Mouse (Mus musculus) bone marrow, adult 2 months (tissue): ENCODE results near the gene Pik3c2b. TPM values are rescaled to one million over a fixed set of nuclear protein-coding genes. Genes with fewer than 3 reads are reported as not detected.
A peak's percentile ranks its signal among the peaks of the same experiment; 100 is the strongest.

Experiments used
- H3K27ac ChIP-seq: fragments of 200-500 bp; 2 replicates; pipeline ENCODE4 v1.5.1; 2012; ENCODE audit warnings: low read depth, mild to moderate bottlenecking, control low read depth, inconsistent platforms, low read length; ENCODE audit not compliant: control insufficient read depth, poor library complexity, insufficient read depth
- H3K4me1 ChIP-seq: fragments of 200-500 bp; 2 replicates; pipeline ENCODE4 v1.6.1; 2011; ENCODE audit warnings: low read length; ENCODE audit not compliant: control insufficient read depth, insufficient read depth
- H3K4me3 ChIP-seq: fragments of 200-500 bp; replicated peaks from 2 replicates; pipeline ENCODE3; 2011; ENCODE audit warnings: mild to moderate bottlenecking, low read depth, low read length, control low read depth; ENCODE audit not compliant: control insufficient read depth
- CTCF ChIP-seq: fragments of 200-500 bp; IDR thresholded peaks from 2 replicates; pipeline ENCODE4 v1.5.1; 2011; ENCODE audit warnings: low read length, control low read depth; ENCODE audit not compliant: control insufficient read depth, insufficient read depth
- POLR2A ChIP-seq: fragments of 200-500 bp; IDR thresholded peaks from 2 replicates; pipeline ENCODE4 v1.6.1; 2011; ENCODE audit warnings: low read depth, mild to moderate bottlenecking, control low read depth, low read length, borderline replicate concordance; ENCODE audit not compliant: control insufficient read depth
- WGBS: fragments of 180-500 bp; shearing (Covaris S2); methylation state at CpG from one replicate; pipeline ENCODE4 v1.1.7; 2018; 5-methylcytosine and 5-hydroxymethylcytosine counted together
- polyA plus RNA-seq: library from polyadenylated mRNA; stranded (reverse); fragments of >200 nt; gene quantifications from 2 replicates; pipeline ENCODE4 v1.2.4, GENCODE M21; 2011; ENCODE audit warnings: low replicate concordance; ENCODE audit not compliant: missing spikeins, insufficient read depth, insufficient read length

The Pik3c2b gene
- polyA plus RNA-seq, 1 experiment: 17.9 TPM

DNA sequence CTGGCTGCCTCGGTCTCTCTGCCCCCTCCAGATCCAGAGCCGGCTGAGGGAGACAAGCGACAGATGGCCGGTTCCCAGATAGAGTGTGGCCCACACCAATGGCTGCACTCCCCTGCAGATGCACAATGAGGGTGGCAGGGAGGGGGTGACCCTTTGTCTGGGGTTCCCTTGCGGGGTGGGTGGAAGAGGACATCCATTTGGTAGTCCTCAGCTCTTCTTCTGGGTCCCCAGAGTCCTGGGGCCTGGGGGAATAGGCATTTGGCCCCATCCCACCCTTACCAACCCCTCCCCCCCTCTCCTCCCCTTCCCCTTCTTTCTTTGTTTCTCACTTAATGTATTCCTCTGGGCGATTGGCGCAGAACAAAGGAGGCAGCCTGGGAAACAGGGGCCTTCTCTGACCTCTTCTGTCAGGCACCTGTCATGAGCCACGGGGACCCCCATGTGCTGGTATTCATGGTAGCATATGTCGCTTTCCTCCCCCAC is 34.7 kb downstream of the Pik3c2b start:
- TF ChIP-seq CTCF: no peak
- TF ChIP-seq POLR2A: no peak
- peaks cover 6% of the 10 kb centered on the region for H3K4me1 ChIP-seq
- WGBS: 89% methylated on average over 9 of the region's 9 CpGs
- no peak overlapping the region for H3K4me3 ChIP-seq
- no peak overlapping the region for H3K27ac ChIP-seq

DNA sequence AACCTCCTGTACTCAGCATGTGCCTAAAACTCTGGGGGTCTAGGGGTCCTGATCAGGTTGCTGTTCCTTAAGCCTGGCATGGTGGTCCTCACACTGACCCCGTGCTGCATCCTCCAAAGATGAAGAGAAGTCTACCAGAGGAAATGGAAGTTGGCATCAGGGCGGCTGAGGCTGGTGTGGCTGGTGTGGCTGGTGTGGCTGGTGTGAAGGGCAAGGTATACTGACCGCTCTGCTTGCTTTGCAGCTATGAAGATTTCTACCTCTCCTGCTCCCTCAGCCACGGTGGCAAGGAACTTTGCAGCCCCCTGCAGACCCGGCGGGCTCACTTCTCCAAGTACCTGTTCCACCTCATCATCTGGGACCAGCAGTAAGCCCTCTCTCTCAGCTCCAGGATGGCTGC is 35.2 kb downstream of the Pik3c2b start:
- WGBS: 80% methylated on average over 6 of the region's 6 CpGs
- no peak for TF ChIP-seq POLR2A
- no peak for TF ChIP-seq CTCF
- H3K4me1 ChIP-seq: peaks cover 6% of the 10 kb centered on the region
- no peak overlapping the region for H3K27ac ChIP-seq
- no peak overlapping the region for H3K4me3 ChIP-seq

DNA sequence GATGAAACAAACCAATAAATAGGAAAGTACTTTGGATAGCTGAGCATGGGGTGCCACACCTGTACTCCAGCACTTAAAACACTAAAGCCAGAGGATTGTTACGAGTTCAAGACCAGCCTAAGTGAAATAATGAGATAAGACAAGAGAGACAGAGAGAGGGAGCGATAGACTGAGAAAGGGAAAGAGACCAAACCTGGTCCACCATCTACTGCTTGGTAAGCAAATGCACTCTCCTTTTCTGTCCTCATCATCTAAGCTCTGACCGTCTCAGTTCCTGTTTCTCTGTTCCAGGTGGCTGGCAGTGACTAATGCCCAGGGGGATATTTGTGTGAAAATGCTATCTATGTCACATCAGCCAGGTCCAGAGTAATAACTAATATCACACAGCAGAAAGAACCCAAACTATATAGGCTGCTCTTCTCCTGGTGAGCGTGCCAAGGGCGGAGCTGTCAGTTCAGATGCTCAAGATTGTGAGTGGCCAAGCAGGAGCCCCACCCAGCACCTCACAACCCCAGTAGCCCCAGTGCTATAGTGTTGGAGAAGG is 37.6 kb downstream of the Pik3c2b start:
- TF ChIP-seq POLR2A: no peak
- no peak; the same call in 1 of the 2 replicates for TF ChIP-seq CTCF

DNA sequence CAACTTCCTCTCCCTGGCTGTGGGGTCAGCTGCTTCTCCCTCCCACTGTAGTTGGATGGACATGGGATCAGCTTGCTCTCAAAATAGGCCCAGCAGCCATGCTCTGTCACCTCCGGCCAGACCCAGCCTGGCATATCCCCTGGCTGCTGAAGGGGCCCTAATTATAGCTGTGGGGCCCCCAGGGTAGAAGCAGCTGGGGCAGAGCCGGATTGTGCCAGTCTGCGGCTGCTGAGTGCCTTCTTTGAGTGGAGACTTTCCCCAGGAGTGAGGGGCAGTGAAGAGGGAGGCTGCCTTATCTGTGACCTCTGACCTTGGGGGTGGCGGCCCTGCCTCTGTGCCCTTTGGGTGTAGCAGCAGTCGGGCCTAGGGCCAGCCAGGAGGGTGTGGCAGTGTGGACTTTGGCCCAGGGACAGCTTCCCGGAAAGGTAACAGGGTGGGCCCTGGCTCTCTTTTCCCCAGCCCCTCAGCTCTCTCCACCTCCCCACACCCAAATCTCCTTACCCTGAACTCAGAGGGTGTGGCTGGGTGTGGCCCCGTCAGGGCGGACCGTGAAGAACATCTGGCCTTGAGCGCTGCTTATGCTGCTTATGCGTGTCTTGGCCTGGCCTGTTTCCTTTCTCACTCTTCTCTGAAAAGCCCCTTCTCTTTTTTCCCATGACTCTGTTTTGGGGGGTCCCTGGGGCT is 38.6 kb downstream of the Pik3c2b start:
- Histone ChIP-seq H3K4me3 (no peak overlapping the region), H3K4me1 (peaks cover 4% of the 10 kb centered on the region), H3K27ac (peak overlapping the region; percentile 94)
- 66% methylated on average over 11 of the region's 11 CpGs for WGBS
- peak; percentile 38; the same call in 1 of the 2 replicates for TF ChIP-seq POLR2A
- no peak for TF ChIP-seq CTCF

More for the DNA sequence above, 37.6 kb downstream of the Pik3c2b start:
- Histone ChIP-seq H3K27ac (peak overlapping the region; percentile 94), H3K4me3 (no peak overlapping the region), H3K4me1 (peaks cover 4% of the 10 kb centered on the region)
- 54% methylated on average over 5 of the region's 5 CpGs for WGBS

DNA sequence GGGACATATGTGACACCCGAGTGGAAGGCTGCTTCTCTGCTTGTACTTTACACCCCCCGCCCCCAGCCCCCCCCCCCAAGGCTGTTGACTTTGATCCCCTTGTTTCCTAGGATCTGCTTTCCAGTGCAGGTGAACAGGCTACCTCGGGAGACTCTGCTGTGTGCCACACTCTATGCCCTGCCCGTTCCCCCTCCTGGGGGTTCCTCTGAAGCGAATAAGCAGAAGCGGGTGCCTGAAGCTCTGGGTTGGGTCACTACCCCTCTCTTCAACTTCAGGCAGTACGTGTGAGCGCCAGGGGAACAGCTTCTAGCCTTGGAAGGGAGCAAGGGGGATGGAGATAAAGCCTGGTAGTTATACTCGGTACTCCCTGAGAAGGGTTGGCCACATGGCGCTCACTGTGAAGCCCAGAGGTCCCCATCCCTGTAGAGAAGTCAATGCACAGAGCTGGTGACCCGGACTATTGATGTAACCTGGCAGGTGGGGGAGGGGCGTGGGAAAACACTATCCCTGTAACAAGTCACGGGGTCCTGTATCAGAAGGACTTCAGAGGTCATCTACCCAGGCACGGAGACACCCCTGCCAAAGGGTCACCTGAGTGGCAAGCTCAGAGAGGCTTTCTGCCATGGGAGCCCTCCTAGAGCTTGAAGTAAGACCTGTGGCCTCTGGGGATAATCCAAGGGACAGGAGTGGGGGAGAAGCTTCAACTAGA is 39.4 kb downstream of the Pik3c2b start:
- TF ChIP-seq POLR2A (no peak), CTCF (no peak)
- Histone ChIP-seq H3K27ac (peak overlapping the region; percentile 94), H3K4me1 (peaks cover 4% of the 10 kb centered on the region), H3K4me3 (no peak overlapping the region)
- 66% methylated on average over 14 of the region's 14 CpGs for WGBS

DNA sequence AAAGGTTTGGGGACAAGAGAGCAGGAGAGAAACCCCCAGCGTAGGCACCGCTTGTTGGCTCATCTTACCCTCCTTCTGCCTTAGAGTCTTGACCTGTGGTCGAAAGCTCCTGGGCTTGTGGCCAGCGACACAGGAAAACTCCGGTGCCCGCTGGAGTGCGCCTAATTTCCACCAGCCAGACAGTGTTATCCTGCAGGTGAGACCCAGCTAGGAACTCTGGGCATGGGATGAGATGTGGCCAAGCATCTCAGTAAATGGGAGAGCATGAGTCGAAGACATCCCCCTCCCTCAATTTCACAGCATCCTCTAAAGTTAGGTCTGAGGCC is 39.9 kb downstream of the Pik3c2b start:
- H3K4me3 ChIP-seq: no peak overlapping the region
- no peak for TF ChIP-seq POLR2A
- TF ChIP-seq CTCF: no peak
- H3K27ac ChIP-seq: peak overlapping the region; percentile 35
- 88% methylated on average over 8 of the region's 8 CpGs for WGBS
- peaks cover 4% of the 10 kb centered on the region for H3K4me1 ChIP-seq

DNA sequence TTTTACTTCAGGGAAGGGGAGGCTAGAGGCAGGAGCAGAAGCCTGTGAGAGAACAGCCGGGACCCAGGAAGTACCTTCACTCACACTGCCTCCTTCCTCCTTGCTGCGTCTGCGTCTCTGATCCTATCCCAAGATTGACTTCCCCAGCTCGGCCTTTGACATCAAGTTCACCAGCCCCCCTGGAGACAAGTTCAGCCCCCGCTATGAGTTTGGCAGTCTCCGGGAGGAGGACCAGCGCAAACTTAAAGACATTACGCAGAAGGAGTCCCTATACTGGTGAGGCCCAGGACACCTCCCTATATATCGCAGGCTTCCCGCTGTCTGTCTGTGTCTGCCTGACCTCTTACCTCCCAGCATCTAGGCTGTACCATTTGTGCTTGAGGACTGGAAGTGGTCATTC is 41.3 kb downstream of the Pik3c2b start:
- WGBS: 86% methylated on average over 10 of the region's 10 CpGs
- Histone ChIP-seq H3K27ac (no peak overlapping the region; the same call in 1 of the 2 replicates), H3K4me3 (no peak overlapping the region), H3K4me1 (peaks cover 4% of the 10 kb centered on the region)
- TF ChIP-seq POLR2A (no peak), CTCF (no peak)

DNA sequence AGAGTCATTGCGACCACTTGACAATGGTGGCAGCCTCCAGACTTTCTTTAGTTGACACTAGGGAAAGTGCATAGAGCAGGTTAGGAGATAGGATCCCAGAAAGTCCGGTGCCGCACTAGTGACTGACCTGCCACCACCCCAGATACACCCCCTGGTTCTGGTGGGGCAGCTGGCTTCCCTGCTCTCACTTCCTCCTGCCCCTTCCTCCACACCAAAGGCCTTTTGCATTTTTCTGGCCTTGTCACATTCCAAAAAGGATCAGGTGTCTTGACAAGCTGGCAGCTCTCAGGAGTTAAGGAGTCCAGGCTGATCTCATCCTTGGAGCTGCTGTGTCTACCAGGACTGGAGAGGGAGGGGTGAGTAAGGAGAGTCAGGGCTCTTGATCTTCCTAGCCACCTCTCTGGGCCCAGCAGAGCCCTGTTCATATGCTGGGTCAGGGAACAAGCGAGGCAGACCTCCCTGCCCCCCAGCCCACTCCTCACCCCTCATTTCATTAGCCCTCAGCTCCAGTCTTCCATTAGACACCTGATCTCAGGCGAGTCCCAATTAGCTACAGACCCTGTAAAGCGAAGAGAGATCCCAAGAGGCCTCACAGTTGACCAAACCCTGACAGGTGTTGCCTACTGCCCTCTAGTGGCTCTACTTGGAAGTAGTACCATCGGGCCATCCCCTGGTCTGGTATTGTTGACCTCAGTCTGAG is 41.9 kb downstream of the Pik3c2b start:
- Histone ChIP-seq H3K27ac (peak overlapping the region; percentile 31), H3K4me3 (no peak overlapping the region), H3K4me1 (peaks cover 4% of the 10 kb centered on the region)
- TF ChIP-seq POLR2A (no peak), CTCF (peak; percentile 84)
- 52% methylated on average over 7 of the region's 7 CpGs for WGBS
